Mouse (Mus musculus) kidney, adult 8-10 months (tissue): Measurements from ENCODE around the gene Sbk3.
A peak's percentile ranks its signal among the peaks of the same experiment; 100 is the strongest.

Experiments used
- DNase-seq, 2 experiments: peaks; one replicate each; pipeline ENCODE4 v3.0.0; 2022

Gene Sbk3

GRCm38 (mm10) chr7:4928323-4928722, 42.6 kb downstream of the Sbk3 start:
- DNase-seq, result no peak

- no peak for DNase-seq
Measured at GRCm38 (mm10) chr7:4927711-4928110, 43.3 kb downstream of the Sbk3 start.

- no peak for DNase-seq
Measured at GRCm38 (mm10) chr7:4926849-4927248, 44.1 kb downstream of the Sbk3 start.

GRCm38 (mm10) chr7:4925441-4926381, 45.3 kb downstream of the Sbk3 start, which contains the start of gene Ssc5d:
Gene Ssc5d, plus strand, starts transcription at chr7:4925785.
- DNase-seq, result no peak

- no peak for DNase-seq
Measured at GRCm38 (mm10) chr7:4924891-4925301, 46.1 kb downstream of the Sbk3 start.

GRCm38 (mm10) chr7:4924483-4924882, 46.5 kb downstream of the Sbk3 start:
- DNase-seq, result no peak

GRCm38 (mm10) chr7:4923586-4924364, 47.2 kb downstream of the Sbk3 start:
- DNase-seq, result peak in 1 of 2 experiments; percentile 31

- DNase-seq, result no peak
Measured at GRCm38 (mm10) chr7:4922931-4923565, 47.9 kb downstream of the Sbk3 start.

- DNase-seq, result peak; percentile 64 to 66
Measured at GRCm38 (mm10) chr7:4922508-4922907, 48.5 kb downstream of the Sbk3 start.

- DNase-seq, result no peak
Measured at GRCm38 (mm10) chr7:4921824-4922482, 49.0 kb downstream of the Sbk3 start, which contains the start of gene Nat14. Gene Nat14, plus strand, starts transcription at chr7:4922028.

GRCm38 (mm10) chr7:4920976-4921823, 49.8 kb downstream of the Sbk3 start:
- DNase-seq, result no peak

GRCm38 (mm10) chr7:4920496-4920895, 50.5 kb downstream of the Sbk3 start:
- DNase-seq, result no peak

GRCm38 (mm10) chr7:4919971-4920370, 51.0 kb downstream of the Sbk3 start:
- no peak for DNase-seq

- DNase-seq, result no peak
Measured at GRCm38 (mm10) chr7:4919096-4919495, 51.9 kb downstream of the Sbk3 start.

- no peak for DNase-seq
Measured at GRCm38 (mm10) chr7:4918681-4919080, 52.3 kb downstream of the Sbk3 start.

GRCm38 (mm10) chr7:4917494-4917893, 53.5 kb downstream of the Sbk3 start:
- no peak for DNase-seq

- DNase-seq, result peak in 1 of 2 experiments; percentile 29
Measured at GRCm38 (mm10) chr7:4915669-4916416, 55.1 kb downstream of the Sbk3 start.
